Mouse (Mus musculus): ENCODE measurements around the gene Prkcb. TPM values are rescaled to one million over a fixed set of nuclear protein-coding genes. Genes with fewer than 3 reads are reported as not detected.

Gene Prkcb
- polyA plus RNA-seq, 1 experiment from 2014 or later = 4.8 TPM

GRCm38 (mm10) chr7:122337302-122337701 is 48.8 kb downstream of the Prkcb start:
- Histone ChIP-seq H3K36me3 (ENCODE audit: insufficient read depth, low read length) (no peaks in the 10 kb centered on the region), H3K9ac (replicated peaks; ENCODE audit: low read length) (no peak overlapping the region), H3K4me2 (replicated peaks; ENCODE audit: low read depth, low read length) (no peak overlapping the region), H3K27me3 (ENCODE audit: insufficient read depth, low read length) (no peaks in the 10 kb centered on the region), H3K4me1 (ENCODE audit: insufficient read depth, low read length) (no peaks in the 10 kb centered on the region), H3K9me3 (ENCODE audit: low read length) (no peaks in the 10 kb centered on the region), H3K27ac (ENCODE audit: low read length) (no peak overlapping the region), H3K4me3 (ENCODE audit: low read length) (no peak overlapping the region)
- 88% methylated on average over 3 of the region's 3 CpGs for WGBS
- ATAC-seq (ENCODE audit: low FRiP score, low TSS enrichment) = no peak

- 55% methylated on average over 3 of the region's 3 CpGs for WGBS
- no peaks in the 10 kb centered on the region for H3K27me3 ChIP-seq (ENCODE audit: insufficient read depth, low read length)
- no peak overlapping the region for H3K27ac ChIP-seq (ENCODE audit: low read length)
- no peaks in the 10 kb centered on the region for H3K4me1 ChIP-seq (ENCODE audit: insufficient read depth, low read length)
- H3K4me3 ChIP-seq (ENCODE audit: low read length) = no peak overlapping the region
- no peak overlapping the region for H3K4me2 ChIP-seq (replicated peaks; ENCODE audit: low read depth, low read length)
- H3K9me3 ChIP-seq (ENCODE audit: low read length) = no peaks in the 10 kb centered on the region
- no peak overlapping the region for H3K9ac ChIP-seq (replicated peaks; ENCODE audit: low read length)
- H3K36me3 ChIP-seq (ENCODE audit: insufficient read depth, low read length) = no peaks in the 10 kb centered on the region
- no peak for ATAC-seq (ENCODE audit: low FRiP score, low TSS enrichment)
Observed at GRCm38 (mm10) chr7:122338055-122338454, 49.5 kb downstream of the Prkcb start.

GRCm38 (mm10) chr7:122339476-122339875 is 50.9 kb downstream of the Prkcb start:
- Histone ChIP-seq H3K9me3 (ENCODE audit: low read length) (no peaks in the 10 kb centered on the region), H3K4me1 (ENCODE audit: insufficient read depth, low read length) (no peaks in the 10 kb centered on the region), H3K36me3 (ENCODE audit: insufficient read depth, low read length) (no peaks in the 10 kb centered on the region), H3K27ac (ENCODE audit: low read length) (no peak overlapping the region), H3K9ac (replicated peaks; ENCODE audit: low read length) (no peak overlapping the region), H3K27me3 (ENCODE audit: insufficient read depth, low read length) (no peaks in the 10 kb centered on the region), H3K4me2 (replicated peaks; ENCODE audit: low read depth, low read length) (no peak overlapping the region), H3K4me3 (ENCODE audit: low read length) (no peak overlapping the region)
- no peak for ATAC-seq (ENCODE audit: low FRiP score, low TSS enrichment)
- whole genome bisulfite sequencing = 91% methylated on average over 2 of the region's 2 CpGs

- no peaks in the 10 kb centered on the region for H3K9me3 ChIP-seq (ENCODE audit: low read length)
- no peaks in the 10 kb centered on the region for H3K4me1 ChIP-seq (ENCODE audit: insufficient read depth, low read length)
- no peaks in the 10 kb centered on the region for H3K36me3 ChIP-seq (ENCODE audit: insufficient read depth, low read length)
- ATAC-seq (ENCODE audit: low FRiP score, low TSS enrichment) = no peak
- WGBS = 70% methylated on average over 3 of the region's 3 CpGs
- H3K27me3 ChIP-seq (ENCODE audit: insufficient read depth, low read length) = no peaks in the 10 kb centered on the region
- no peak overlapping the region for H3K4me2 ChIP-seq (replicated peaks; ENCODE audit: low read depth, low read length)
- H3K4me3 ChIP-seq (ENCODE audit: low read length) = no peak overlapping the region
- H3K27ac ChIP-seq (ENCODE audit: low read length) = no peak overlapping the region
- H3K9ac ChIP-seq (replicated peaks; ENCODE audit: low read length) = no peak overlapping the region
Observed at GRCm38 (mm10) chr7:122341813-122342212, 53.3 kb downstream of the Prkcb start.

GRCm38 (mm10) chr7:122344656-122345055 is 56.1 kb downstream of the Prkcb start:
- H3K27ac ChIP-seq (ENCODE audit: low read length) = no peak overlapping the region
- no peak for ATAC-seq (ENCODE audit: low FRiP score, low TSS enrichment)
- 71% methylated on average over 7 of the region's 7 CpGs for WGBS

GRCm38 (mm10) chr7:122346251-122347242 is 58.0 kb downstream of the Prkcb start:
- Histone ChIP-seq H3K27me3 (ENCODE audit: insufficient read depth, low read length) (no peaks in the 10 kb centered on the region), H3K4me2 (replicated peaks; ENCODE audit: low read depth, low read length) (no peak overlapping the region), H3K9ac (replicated peaks; ENCODE audit: low read length) (no peak overlapping the region), H3K27ac (ENCODE audit: low read length) (no peak overlapping the region), H3K36me3 (ENCODE audit: insufficient read depth, low read length) (no peaks in the 10 kb centered on the region), H3K9me3 (ENCODE audit: low read length) (no peaks in the 10 kb centered on the region), H3K4me3 (ENCODE audit: low read length) (no peak overlapping the region), H3K4me1 (ENCODE audit: insufficient read depth, low read length) (no peaks in the 10 kb centered on the region)
- whole genome bisulfite sequencing = 64% methylated on average over 14 of the region's 14 CpGs
- no peak for ATAC-seq (ENCODE audit: low FRiP score, low TSS enrichment)

More at GRCm38 (mm10) chr7:122344656-122345055, 56.1 kb downstream of the Prkcb start:
- no peaks in the 10 kb centered on the region for H3K4me1 ChIP-seq (ENCODE audit: insufficient read depth, low read length)
- H3K9ac ChIP-seq (replicated peaks; ENCODE audit: low read length) = no peak overlapping the region
- H3K27me3 ChIP-seq (ENCODE audit: insufficient read depth, low read length) = no peaks in the 10 kb centered on the region
- H3K4me3 ChIP-seq (ENCODE audit: low read length) = no peak overlapping the region
- H3K4me2 ChIP-seq (replicated peaks; ENCODE audit: low read depth, low read length) = no peak overlapping the region
- no peaks in the 10 kb centered on the region for H3K36me3 ChIP-seq (ENCODE audit: insufficient read depth, low read length)
- H3K9me3 ChIP-seq (ENCODE audit: low read length) = no peaks in the 10 kb centered on the region

GRCm38 (mm10) chr7:122347433-122347832 is 58.9 kb downstream of the Prkcb start:
- H3K27ac ChIP-seq (ENCODE audit: low read length) = no peak overlapping the region
- no peaks in the 10 kb centered on the region for H3K27me3 ChIP-seq (ENCODE audit: insufficient read depth, low read length)
- 69% methylated on average over 3 of the region's 3 CpGs for whole genome bisulfite sequencing
- no peaks in the 10 kb centered on the region for H3K4me1 ChIP-seq (ENCODE audit: insufficient read depth, low read length)
- H3K9ac ChIP-seq (replicated peaks; ENCODE audit: low read length) = no peak overlapping the region
- no peak overlapping the region for H3K4me2 ChIP-seq (replicated peaks; ENCODE audit: low read depth, low read length)
- H3K4me3 ChIP-seq (ENCODE audit: low read length) = no peak overlapping the region
- H3K36me3 ChIP-seq (ENCODE audit: insufficient read depth, low read length) = no peaks in the 10 kb centered on the region
- ATAC-seq (ENCODE audit: low FRiP score, low TSS enrichment) = no peak
- H3K9me3 ChIP-seq (ENCODE audit: low read length) = no peaks in the 10 kb centered on the region

GRCm38 (mm10) chr7:122349961-122350360 is 61.4 kb downstream of the Prkcb start:
- Histone ChIP-seq H3K9ac (replicated peaks; ENCODE audit: low read length) (no peak overlapping the region), H3K9me3 (ENCODE audit: low read length) (no peaks in the 10 kb centered on the region), H3K27ac (ENCODE audit: low read length) (no peak overlapping the region), H3K36me3 (ENCODE audit: insufficient read depth, low read length) (no peaks in the 10 kb centered on the region), H3K27me3 (ENCODE audit: insufficient read depth, low read length) (no peaks in the 10 kb centered on the region), H3K4me1 (ENCODE audit: insufficient read depth, low read length) (no peaks in the 10 kb centered on the region), H3K4me3 (ENCODE audit: low read length) (no peak overlapping the region), H3K4me2 (replicated peaks; ENCODE audit: low read depth, low read length) (no peak overlapping the region)
- WGBS = 88% methylated on average over 5 of the region's 5 CpGs
- ATAC-seq (ENCODE audit: low FRiP score, low TSS enrichment) = no peak

- Histone ChIP-seq H3K4me3 (ENCODE audit: low read length) (no peak overlapping the region), H3K27ac (ENCODE audit: low read length) (no peak overlapping the region), H3K27me3 (ENCODE audit: insufficient read depth, low read length) (no peaks in the 10 kb centered on the region), H3K9me3 (ENCODE audit: low read length) (no peaks in the 10 kb centered on the region), H3K4me1 (ENCODE audit: insufficient read depth, low read length) (no peaks in the 10 kb centered on the region), H3K9ac (replicated peaks; ENCODE audit: low read length) (no peak overlapping the region), H3K4me2 (replicated peaks; ENCODE audit: low read depth, low read length) (no peak overlapping the region), H3K36me3 (ENCODE audit: insufficient read depth, low read length) (no peaks in the 10 kb centered on the region)
- no peak for ATAC-seq (ENCODE audit: low FRiP score, low TSS enrichment)
- WGBS = 72% methylated on average over 2 of the region's 2 CpGs
Observed at GRCm38 (mm10) chr7:122350741-122351140, 62.2 kb downstream of the Prkcb start.

- H3K4me1 ChIP-seq (ENCODE audit: insufficient read depth, low read length) = no peaks in the 10 kb centered on the region
- no peaks in the 10 kb centered on the region for H3K27me3 ChIP-seq (ENCODE audit: insufficient read depth, low read length)
- H3K4me3 ChIP-seq (ENCODE audit: low read length) = no peak overlapping the region
- no peak overlapping the region for H3K9ac ChIP-seq (replicated peaks; ENCODE audit: low read length)
- no peaks in the 10 kb centered on the region for H3K36me3 ChIP-seq (ENCODE audit: insufficient read depth, low read length)
- ATAC-seq (ENCODE audit: low FRiP score, low TSS enrichment) = no peak
- H3K27ac ChIP-seq (ENCODE audit: low read length) = no peak overlapping the region
- no peak overlapping the region for H3K4me2 ChIP-seq (replicated peaks; ENCODE audit: low read depth, low read length)
- no peaks in the 10 kb centered on the region for H3K9me3 ChIP-seq (ENCODE audit: low read length)
- 75% methylated on average over 4 of the region's 4 CpGs for WGBS
Observed at GRCm38 (mm10) chr7:122351816-122352215, 63.3 kb downstream of the Prkcb start.

Data from kidney, embryonic 16.5 days (tissue).